Comparison of ENCODE assay signal across 8 mouse cellular contexts in genomic region chr5:115186371-115187073, GRCm38 (mm10). TPM values are rescaled to one million over a fixed set of nuclear protein-coding genes. Genes with fewer than 3 reads are reported as not detected.
A peak's percentile ranks its signal among the peaks of the same experiment; 100 is the strongest.
DNase-seq lines count a peak whose midpoint lies in the region; ATAC-seq and TF ChIP-seq lines count a peak whose summit lies in the region.

No protein-coding gene starts in this region.

- TF ChIP-seq CTCF in testis, adult 2 months (IDR thresholded peaks at IDR 0.05; ENCODE audit: control insufficient read depth, insufficient read depth, insufficient replicate concordance, low read depth, low read length): no peak

- H3K9ac ChIP-seq in hindbrain, embryonic 13.5 days: peak overlapping the region; percentile 46; the same call in 1 of the 2 replicates
- H3K9ac ChIP-seq in midbrain, embryonic 16.5 days (ENCODE audit: low read depth, low read length): peak overlapping the region; percentile 15; the same call in 1 of the 2 replicates

- no peak for DNase-seq in frontal cortex, postnatal 10 days (ENCODE audit: low spot score in 2 of 2)
- no peak for DNase-seq in testis, postnatal 14 days (ENCODE audit: low spot score)
- DNase-seq in left cerebral cortex, adult 11 months (ENCODE audit: low spot score): no peak

- no peak for TF ChIP-seq POLR2A in testis, adult 2 months (IDR thresholded peaks at IDR 0.05; ENCODE audit: control insufficient read depth, low read depth, low read length)

- H3K27ac ChIP-seq in testis, adult 2 months (ENCODE audit: control insufficient read depth, insufficient read depth, low read depth, low read length): no peak overlapping the region
- H3K27ac ChIP-seq in hindbrain, embryonic 13.5 days: peak overlapping the region; percentile 81
- H3K27ac ChIP-seq in midbrain, embryonic 16.5 days (ENCODE audit: low read length): no peak overlapping the region

- no peaks in the 10 kb centered on the region for H3K9me3 ChIP-seq in hindbrain, embryonic 13.5 days
- no peaks in the 10 kb centered on the region for H3K9me3 ChIP-seq in midbrain, embryonic 16.5 days (replicated peaks; ENCODE audit: control insufficient read depth, low read length, poor library complexity, severe bottlenecking)

- no peaks in the 10 kb centered on the region for H3K27me3 ChIP-seq in testis, adult 2 months (ENCODE audit: control insufficient read depth, insufficient read depth, low read length)
- H3K27me3 ChIP-seq in hindbrain, embryonic 13.5 days: peaks cover 32% of the 10 kb centered on the region
- H3K27me3 ChIP-seq in midbrain, embryonic 16.5 days (ENCODE audit: control insufficient read depth, insufficient read depth, low read depth, low read length): peaks cover 12% of the 10 kb centered on the region

- ATAC-seq in frontal cortex, adult (ENCODE audit: low TSS enrichment): peak; percentile 41
- peak; percentile 59 for ATAC-seq in hindbrain, embryonic 13.5 days (ENCODE audit: low FRiP score)
- peak; percentile 20; the same call in 1 of the 2 replicates for ATAC-seq in midbrain, embryonic 16.5 days
- no peak for ATAC-seq in megakaryocyte-erythroid progenitor cell, adult 5-6 weeks (replicated peaks; ENCODE audit: low FRiP score, low TSS enrichment, poor library complexity, severe bottlenecking)

- H3K4me2 ChIP-seq in hindbrain, embryonic 13.5 days: peak overlapping the region; percentile 40
- peak overlapping the region; percentile 28 for H3K4me2 ChIP-seq in midbrain, embryonic 16.5 days (ENCODE audit: low read length)

- no peaks in the 10 kb centered on the region for H3K36me3 ChIP-seq in testis, adult 2 months (ENCODE audit: control insufficient read depth, insufficient read depth, low read length)
- H3K36me3 ChIP-seq in hindbrain, embryonic 13.5 days: no peaks in the 10 kb centered on the region
- no peaks in the 10 kb centered on the region for H3K36me3 ChIP-seq in midbrain, embryonic 16.5 days (ENCODE audit: control insufficient read depth, insufficient read depth, low read length)

- peak overlapping the region; percentile 11 for H3K4me3 ChIP-seq in testis, adult 2 months (ENCODE audit: control insufficient read depth, low read depth, low read length)
- peak overlapping the region; percentile 11; the same call in 1 of the 2 replicates for H3K4me3 ChIP-seq in hindbrain, embryonic 13.5 days
- no peak overlapping the region for H3K4me3 ChIP-seq in midbrain, embryonic 16.5 days (ENCODE audit: low read depth, low read length)

- 26% methylated on average over 17 of the region's 17 CpGs for WGBS in hindbrain, embryonic 13.5 days
- 19% methylated on average over 17 of the region's 17 CpGs for WGBS in midbrain, embryonic 16.5 days

- H3K4me1 ChIP-seq in testis, adult 2 months (ENCODE audit: control insufficient read depth, insufficient read depth, low read length): peaks cover 36% of the 10 kb centered on the region
- peaks cover 76% of the 10 kb centered on the region for H3K4me1 ChIP-seq in hindbrain, embryonic 13.5 days (replicated peaks)
- peaks cover 16% of the 10 kb centered on the region for H3K4me1 ChIP-seq in midbrain, embryonic 16.5 days (ENCODE audit: control insufficient read depth, insufficient read depth, low read length)

RNA-seq across cellular contexts. Expression of gene Cabp1, which starts 7.7 kb away (rescaled TPM):
- polyA plus RNA-seq in testis, adult 2 months (2012; rRNA removed): 7.2 and 9.1 TPM in 2 replicates
- polyA plus RNA-seq in hindbrain, embryonic 13.5 days (2015; fragmentation: Nextera tagmentation; extraction: Ambion mirVana): 12.4 and 13.0 TPM in 2 replicates
- polyA plus RNA-seq in midbrain, embryonic 16.5 days (2015; fragmentation: Nextera tagmentation; extraction: Ambion mirVana): 5.2 and 5.3 TPM in 2 replicates
- total RNA-seq in megakaryocyte-erythroid progenitor cell, adult 5-6 weeks (2014; fragmentation: Nextera tagmentation): not detected in 2 replicates
- not detected in 2 replicates for total RNA-seq in megakaryocyte-erythroid progenitor cell, adult 5-6 weeks (2017)

RNA-seq across cellular contexts. Expression of gene Mlec, which starts 28.5 kb away (rescaled TPM):
- polyA plus RNA-seq in testis, adult 2 months (2012; rRNA removed): 85.1 and 115 TPM in 2 replicates
- polyA plus RNA-seq in hindbrain, embryonic 13.5 days (2015; fragmentation: Nextera tagmentation; extraction: Ambion mirVana): 22.3 and 27.2 TPM in 2 replicates
- 22.9 and 25.4 TPM in 2 replicates for polyA plus RNA-seq in midbrain, embryonic 16.5 days (2015; fragmentation: Nextera tagmentation; extraction: Ambion mirVana)
- total RNA-seq in megakaryocyte-erythroid progenitor cell, adult 5-6 weeks (2014; fragmentation: Nextera tagmentation): 86.1 and 86.4 TPM in 2 replicates
- total RNA-seq in megakaryocyte-erythroid progenitor cell, adult 5-6 weeks (2017): 101 and 113 TPM in 2 replicates

RNA-seq across cellular contexts. Expression of gene Pop5, which starts 49.1 kb away (rescaled TPM):
- polyA plus RNA-seq in testis, adult 2 months (2012; rRNA removed): 15.5 and 16.2 TPM in 2 replicates
- 103 and 105 TPM in 2 replicates for polyA plus RNA-seq in hindbrain, embryonic 13.5 days (2015; fragmentation: Nextera tagmentation; extraction: Ambion mirVana)
- 86.1 and 92.8 TPM in 2 replicates for polyA plus RNA-seq in midbrain, embryonic 16.5 days (2015; fragmentation: Nextera tagmentation; extraction: Ambion mirVana)
- 130 and 136 TPM in 2 replicates for total RNA-seq in megakaryocyte-erythroid progenitor cell, adult 5-6 weeks (2014; fragmentation: Nextera tagmentation)
- total RNA-seq in megakaryocyte-erythroid progenitor cell, adult 5-6 weeks (2017): 69.1 and 154 TPM in 2 replicates

RNA-seq across cellular contexts. Expression of gene Unc119b, which starts 51.7 kb away (rescaled TPM):
- 15.7 and 21.1 TPM in 2 replicates for polyA plus RNA-seq in testis, adult 2 months (2012; rRNA removed)
- polyA plus RNA-seq in hindbrain, embryonic 13.5 days (2015; fragmentation: Nextera tagmentation; extraction: Ambion mirVana): 36.7 and 38.0 TPM in 2 replicates
- 27.7 and 30.5 TPM in 2 replicates for polyA plus RNA-seq in midbrain, embryonic 16.5 days (2015; fragmentation: Nextera tagmentation; extraction: Ambion mirVana)
- total RNA-seq in megakaryocyte-erythroid progenitor cell, adult 5-6 weeks (2014; fragmentation: Nextera tagmentation): 13.8 and 15.5 TPM in 2 replicates
- total RNA-seq in megakaryocyte-erythroid progenitor cell, adult 5-6 weeks (2017): 7.1 and 12.7 TPM in 2 replicates
